Mouse (Mus musculus): Measurements from ENCODE around the gene Mfsd12.
A peak's percentile ranks its signal among the peaks of the same experiment; 100 is the strongest.

Mfsd12 gene

GRCm38 (mm10) chr10:81356991-81357844 lies at the start of gene Mfsd12:
Gene Mfsd12 (plus strand): TSS chr10:81357491.
- peak; percentile 93 for DNase-seq (ENCODE audit: low spot score)

GRCm38 (mm10) chr10:81309571-81309970 lies 47.7 kb upstream of the Mfsd12 start:
- DNase-seq (ENCODE audit: low spot score), result no peak

GRCm38 (mm10) chr10:81313581-81313980 lies 43.7 kb upstream of the Mfsd12 start:
- no peak for DNase-seq (ENCODE audit: low spot score)

- DNase-seq (ENCODE audit: low spot score), result no peak
These were observed 43.1 kb upstream of the Mfsd12 start for GRCm38 (mm10) chr10:81314201-81314600.

GRCm38 (mm10) chr10:81315587-81315986 lies 41.7 kb upstream of the Mfsd12 start:
- DNase-seq (ENCODE audit: low spot score), result no peak

- DNase-seq (ENCODE audit: low spot score), result no peak
These were observed 40.8 kb upstream of the Mfsd12 start for GRCm38 (mm10) chr10:81316338-81317060.

- peak; percentile 80 for DNase-seq (ENCODE audit: low spot score)
These were observed 40.0 kb upstream of the Mfsd12 start for GRCm38 (mm10) chr10:81317273-81317672.

GRCm38 (mm10) chr10:81318589-81319329 lies 38.5 kb upstream of the Mfsd12 start:
- peak; percentile 46 for DNase-seq (ENCODE audit: low spot score)

- no peak for DNase-seq (ENCODE audit: low spot score)
These were observed 38.0 kb upstream of the Mfsd12 start for GRCm38 (mm10) chr10:81319330-81319699.

- DNase-seq (ENCODE audit: low spot score), result peak; percentile 96
These were observed 37.3 kb upstream of the Mfsd12 start for GRCm38 (mm10) chr10:81319741-81320549.

- peak; percentile 100 for DNase-seq (ENCODE audit: low spot score)
These were observed 36.5 kb upstream of the Mfsd12 start, which contains the start of gene Cactin for GRCm38 (mm10) chr10:81320550-81321347. Gene Cactin (plus strand): TSS chr10:81321103.

GRCm38 (mm10) chr10:81321436-81321835 lies 35.9 kb upstream of the Mfsd12 start:
- DNase-seq (ENCODE audit: low spot score), result no peak

GRCm38 (mm10) chr10:81322444-81322843 lies 34.8 kb upstream of the Mfsd12 start:
- no peak for DNase-seq (ENCODE audit: low spot score)

GRCm38 (mm10) chr10:81323141-81323775 lies 34.0 kb upstream of the Mfsd12 start:
- no peak for DNase-seq (ENCODE audit: low spot score)

GRCm38 (mm10) chr10:81323791-81324530 lies 33.3 kb upstream of the Mfsd12 start:
- DNase-seq (ENCODE audit: low spot score), result no peak

- DNase-seq (ENCODE audit: low spot score), result no peak
These were observed 32.1 kb upstream of the Mfsd12 start for GRCm38 (mm10) chr10:81325176-81325575.

- no peak for DNase-seq (ENCODE audit: low spot score)
These were observed 31.5 kb upstream of the Mfsd12 start for GRCm38 (mm10) chr10:81325781-81326180.

- no peak for DNase-seq (ENCODE audit: low spot score)
These were observed 30.4 kb upstream of the Mfsd12 start for GRCm38 (mm10) chr10:81326858-81327257.

GRCm38 (mm10) chr10:81327959-81328358 lies 29.3 kb upstream of the Mfsd12 start:
- no peak for DNase-seq (ENCODE audit: low spot score)

- no peak for DNase-seq (ENCODE audit: low spot score)
These were observed 28.9 kb upstream of the Mfsd12 start, which contains the start of gene Tbxa2r for GRCm38 (mm10) chr10:81328386-81328785. Gene Tbxa2r (plus strand): TSS chr10:81328731.
